ENCODE assay signal across 18 mouse cellular contexts in the genomic region with DNA sequence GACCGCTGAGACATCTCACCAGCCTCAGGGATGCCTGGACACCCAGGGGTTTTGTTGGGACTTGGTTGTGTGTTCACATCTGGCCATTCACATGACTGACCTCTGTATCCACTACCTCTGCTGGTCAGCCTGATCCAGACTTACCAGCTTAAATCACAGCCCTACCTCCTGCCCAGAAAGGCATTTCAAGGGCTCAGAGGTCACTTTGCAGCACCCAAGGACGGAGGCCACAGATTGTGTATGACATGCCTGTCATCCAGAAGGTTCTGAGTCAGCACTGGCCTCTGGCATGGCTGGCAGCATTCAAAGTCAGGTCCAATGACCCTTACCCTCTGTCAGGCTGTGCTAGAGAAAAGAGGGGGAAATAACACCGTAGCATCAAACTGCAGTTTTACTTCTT. TPM values are rescaled to one million over a fixed set of nuclear protein-coding genes. Genes with fewer than 3 reads are reported as not detected.
A peak's percentile ranks its signal among the peaks of the same experiment; 100 is the strongest.
DNase-seq lines count a peak whose midpoint lies in the region; ATAC-seq and TF ChIP-seq lines count a peak whose summit lies in the region.
"Had no signal": no experiment of that assay in that cellular context is flagged by ENCODE, and none has a peak within 500 bp of the region (broad histone marks: within the 10 kb centered on the region; RNA-seq: fewer than 3 reads in every experiment).

No protein-coding gene starts in this region.

- H3K4me1 ChIP-seq in heart, embryonic 11.5 days (ENCODE audit: control insufficient read depth, insufficient read depth, low read length): 0 out of 2 replicates have a peak, but pooled peaks cover 11% of the 10 kb centered on the region
- peaks cover 16% of the 10 kb centered on the region for H3K4me1 ChIP-seq in liver, adult 2 months (ENCODE audit: control insufficient read depth, insufficient read depth, low read length)
- no peaks in the 10 kb centered on the region for H3K4me1 ChIP-seq in liver, embryonic 12.5 days
- H3K4me1 ChIP-seq: midbrain, embryonic 10.5 days had no signal

- H3K9me3 ChIP-seq in heart, embryonic 11.5 days (replicated peaks; ENCODE audit: control insufficient read depth, low read length): no peaks in the 10 kb centered on the region
- no peaks in the 10 kb centered on the region for H3K9me3 ChIP-seq in liver, embryonic 12.5 days (replicated peaks)
- H3K9me3 ChIP-seq: midbrain, embryonic 10.5 days had no signal

- H3K79me2 ChIP-seq in liver, adult 2 months (ENCODE audit: control insufficient read depth, insufficient read depth, low read length): no peaks in the 10 kb centered on the region; the same call in 1 of the 2 replicates

- no peak overlapping the region for H3K9ac ChIP-seq in heart, embryonic 11.5 days (ENCODE audit: low read depth, low read length)
- H3K9ac ChIP-seq in liver, adult 2 months (ENCODE audit: low read depth, low read length): no peak overlapping the region
- no peak overlapping the region for H3K9ac ChIP-seq in liver, embryonic 12.5 days
- H3K9ac ChIP-seq: forebrain, postnatal 0 days; hindbrain, embryonic 14.5 days had no signal

- no peak for DNase-seq in heart, adult 11 months
- peak; percentile 100 for DNase-seq in liver, adult 2 months (ENCODE audit: extremely low read depth, low read depth, low spot score)
- DNase-seq in kidney, adult 9 months: peak; percentile 78
- DNase-seq in yolk sac, embryonic 10.5 days (ENCODE audit: low spot score): peak; percentile 21
- DNase-seq in frontal cortex, postnatal 36 days (ENCODE audit: low spot score in 2 of 2): no peak
- no peak for DNase-seq in Muller cell, postnatal 12 days (ENCODE audit: inconsistent ontology term)
- DNase-seq: B cell, adult 2 months; cerebellum, postnatal 10 days; forebrain, postnatal 0 days; gastrocnemius, postnatal 10 days; lung, adult 18-20 months; lung, postnatal 36 days; right cerebral cortex, postnatal 4 days; thymus, adult 18-20 months had no signal

- H3K27me3 ChIP-seq in heart, embryonic 11.5 days (ENCODE audit: control insufficient read depth, insufficient read depth, low read length): no peaks in the 10 kb centered on the region
- no peaks in the 10 kb centered on the region for H3K27me3 ChIP-seq in liver, adult 2 months (ENCODE audit: control insufficient read depth, insufficient read depth, low read length)
- no peaks in the 10 kb centered on the region for H3K27me3 ChIP-seq in liver, embryonic 12.5 days (replicated peaks)

- peaks cover 32% of the 10 kb centered on the region for H3K36me3 ChIP-seq in heart, embryonic 11.5 days (ENCODE audit: control insufficient read depth, insufficient read depth, low read length)
- peaks cover 16% of the 10 kb centered on the region for H3K36me3 ChIP-seq in liver, adult 2 months (ENCODE audit: control insufficient read depth, insufficient read depth, low read length)
- peaks cover 99% of the 10 kb centered on the region for H3K36me3 ChIP-seq in liver, embryonic 12.5 days

- H3K27ac ChIP-seq in heart, embryonic 11.5 days (ENCODE audit: low read depth, low read length): 0 out of 2 replicates have a peak overlapping the region, but pooled peaks have one; percentile 15
- peak overlapping the region; percentile 57 for H3K27ac ChIP-seq in liver, adult 2 months (replicated peaks; ENCODE audit: insufficient read depth, low read depth, low read length)
- H3K27ac ChIP-seq in liver, embryonic 12.5 days: no peak overlapping the region
- H3K27ac ChIP-seq: hindbrain, embryonic 14.5 days; midbrain, embryonic 10.5 days had no signal

- no peak for ATAC-seq in heart, embryonic 11.5 days (replicated peaks; ENCODE audit: insufficient number of reproducible peaks, low FRiP score, low TSS enrichment)
- ATAC-seq in liver, embryonic 12.5 days: no peak
- ATAC-seq: forebrain, postnatal 0 days had no signal

- TF ChIP-seq POLR2A in liver, adult 2 months (IDR thresholded peaks at IDR 0.05; ENCODE audit: extremely low read depth, insufficient read depth, low read length): no peak

- WGBS in heart, embryonic 11.5 days (ENCODE audit: insufficient replicate concordance): 77% methylated on average over 3 of the region's 3 CpGs
- 16% methylated on average over 3 of the region's 3 CpGs for WGBS in liver, adult 2 months
- 85% methylated on average over 3 of the region's 3 CpGs for WGBS in liver, embryonic 12.5 days (ENCODE audit: insufficient replicate concordance)

- no peak for TF ChIP-seq CTCF in liver, adult 2 months (IDR thresholded peaks at IDR 0.05; ENCODE audit: low read depth, low read length)

- H3K4me3 ChIP-seq in heart, embryonic 11.5 days (ENCODE audit: low read depth, low read length): no peak overlapping the region
- H3K4me3 ChIP-seq in liver, adult 2 months (ENCODE audit: insufficient read depth, low read depth, low read length): no peak overlapping the region
- H3K4me3 ChIP-seq in liver, embryonic 12.5 days: no peak overlapping the region
- H3K4me3 ChIP-seq: midbrain, embryonic 10.5 days had no signal

- H3K4me2 ChIP-seq in heart, embryonic 11.5 days: no peak overlapping the region
- H3K4me2 ChIP-seq in liver, embryonic 12.5 days: no peak overlapping the region
- H3K4me2 ChIP-seq: hindbrain, embryonic 14.5 days had no signal

RNA-seq across cellular contexts. Expression of a gene that starts 33.3 kb away (rescaled TPM):
- 11.1 and 16.0 TPM in 2 replicates for polyA plus RNA-seq in heart, embryonic 11.5 days (2014; fragmentation: Nextera tagmentation; extraction: Ambion mirVana)
- total RNA-seq in liver, adult 2 months (2014; rRNA removed): 61.4 and 82.8 TPM in 2 replicates
- polyA plus RNA-seq in liver, adult 2 months (2012; rRNA removed): 105 and 116 TPM in 2 replicates
- polyA plus RNA-seq in liver, embryonic 12.5 days (2016; fragmentation: Nextera tagmentation; extraction: Ambion mirVana): 31.1 and 32.9 TPM in 2 replicates

Comparison
In these comparisons a context has a peak if more than half of its experiments do, and no peak if none do; other contexts are left out.
1. DNase-seq: peak in liver, adult 2 months (single experiment), kidney, adult 9 months (single experiment) and yolk sac, embryonic 10.5 days (single experiment); none in heart, adult 11 months (single experiment), frontal cortex, postnatal 36 days (0 of 2) and Muller cell, postnatal 12 days (single experiment).